8 mouse cellular contexts compared by ENCODE assay signal in genomic region chr19:37559286-37560079, GRCm38 (mm10). TPM values are rescaled to one million over a fixed set of nuclear protein-coding genes. Genes with fewer than 3 reads are reported as not detected.
DNase-seq lines count a peak whose midpoint lies in the region; ATAC-seq lines count a peak whose summit lies in the region.

No protein-coding gene starts in this region.

- H3K9me3 ChIP-seq in intestine, embryonic 14.5 days (ENCODE audit: control insufficient read depth, low read length), result no peaks in the 10 kb centered on the region
- no peaks in the 10 kb centered on the region for H3K9me3 ChIP-seq in liver, embryonic 16.5 days (replicated peaks; ENCODE audit: control insufficient read depth, low read length)

- no peaks in the 10 kb centered on the region for H3K36me3 ChIP-seq in intestine, embryonic 14.5 days (ENCODE audit: control insufficient read depth, insufficient read depth, low read length)
- no peaks in the 10 kb centered on the region for H3K36me3 ChIP-seq in liver, embryonic 16.5 days (ENCODE audit: control insufficient read depth, insufficient read depth)

- H3K27me3 ChIP-seq in intestine, embryonic 14.5 days (replicated peaks; ENCODE audit: control insufficient read depth, insufficient read depth, low read length), result no peaks in the 10 kb centered on the region
- no peaks in the 10 kb centered on the region for H3K27me3 ChIP-seq in liver, embryonic 16.5 days (ENCODE audit: control insufficient read depth, insufficient read depth, low read depth, low read length)

- ATAC-seq in intestine, embryonic 14.5 days (replicated peaks; ENCODE audit: low FRiP score, low TSS enrichment, low read depth), result no peak
- ATAC-seq in liver, embryonic 16.5 days (ENCODE audit: low read depth), result no peak

- DNase-seq in right cerebral cortex, postnatal 4 days, result peak; percentile 18
- no peak for DNase-seq in right cerebral cortex, postnatal 14 days
- DNase-seq in embryo, embryonic 9.5 days (ENCODE audit: extremely low spot score), result peak; percentile 47
- no peak for DNase-seq in intestine, embryonic 14.5 days (ENCODE audit: low spot score)
- peak; percentile 44 to 65 for DNase-seq in spleen, postnatal 4 days (ENCODE audit: low spot score in 2 of 2)
- no peak for DNase-seq in urinary bladder, postnatal 25 days (ENCODE audit: low spot score)
- no peak for DNase-seq in right cerebral cortex, postnatal 25 days

- H3K4me1 ChIP-seq in intestine, embryonic 14.5 days (replicated peaks; ENCODE audit: control insufficient read depth, insufficient read depth, low read length), result peaks cover 15% of the 10 kb centered on the region; the same call in 1 of the 2 replicates
- peaks cover 66% of the 10 kb centered on the region for H3K4me1 ChIP-seq in liver, embryonic 16.5 days (ENCODE audit: control insufficient read depth, low read depth, low read length)

- peak overlapping the region; percentile 25 for H3K4me2 ChIP-seq in intestine, embryonic 14.5 days (ENCODE audit: low read length)
- peak overlapping the region; percentile 48 for H3K4me2 ChIP-seq in liver, embryonic 16.5 days (ENCODE audit: low read depth, low read length)

- H3K27ac ChIP-seq in intestine, embryonic 14.5 days (ENCODE audit: low read depth), result no peak overlapping the region
- peak overlapping the region; percentile 81 for H3K27ac ChIP-seq in liver, embryonic 16.5 days (ENCODE audit: low read length)

- no peak overlapping the region for H3K4me3 ChIP-seq in intestine, embryonic 14.5 days (ENCODE audit: low read depth, low read length)
- 0 out of 2 replicates have a peak overlapping the region, but pooled peaks have one; percentile 4 for H3K4me3 ChIP-seq in liver, embryonic 16.5 days (ENCODE audit: low read depth, low read length)

- no peak overlapping the region for H3K9ac ChIP-seq in intestine, embryonic 14.5 days (ENCODE audit: low read length)
- peak overlapping the region; percentile 49 for H3K9ac ChIP-seq in liver, embryonic 16.5 days (ENCODE audit: low read depth, low read length)

- WGBS in intestine, embryonic 14.5 days, result 34% methylated on average over 9 of the region's 9 CpGs
- WGBS in liver, embryonic 16.5 days (ENCODE audit: insufficient replicate concordance), result 17% methylated on average over 9 of the region's 9 CpGs

RNA-seq across cellular contexts. Expression of gene Exoc6, which starts 9.3 kb away (rescaled TPM):
- polyA plus RNA-seq in intestine, embryonic 14.5 days (2014; fragmentation: Nextera tagmentation; extraction: Ambion mirVana), result 14.9 and 15.7 TPM in 2 replicates
- 25.7 and 28.0 TPM in 2 replicates for polyA plus RNA-seq in liver, embryonic 16.5 days (2015; fragmentation: Nextera tagmentation; extraction: Ambion mirVana)

Comparison
In these comparisons a context has a peak if more than half of its experiments do, and no peak if none do; other contexts are left out.
1. DNase-seq: peak in right cerebral cortex, postnatal 4 days (single experiment), embryo, embryonic 9.5 days (single experiment) and spleen, postnatal 4 days (2 of 2); none in right cerebral cortex, postnatal 14 days (single experiment), intestine, embryonic 14.5 days (single experiment), urinary bladder, postnatal 25 days (single experiment) and right cerebral cortex, postnatal 25 days (single experiment).